Mouse (Mus musculus) erythroblast, embryonic 14.5 days (primary cell): Measurements from ENCODE around the gene Ap3b1. TPM values are rescaled to one million over a fixed set of nuclear protein-coding genes. Genes with fewer than 3 reads are reported as not detected.
"Not testable (repeated sequence)": the region's sequence is repeated elsewhere in the genome, so short reads cannot be mapped to it uniquely, and the experiment has no call there.

Experiments used
- H3K27me3 ChIP-seq: 2 replicates; pipeline ENCODE4 v1.6.1; 2012; ENCODE audit warnings: inconsistent platforms; ENCODE audit not compliant: control insufficient read depth
- H3K36me3 ChIP-seq: 2 replicates; pipeline ENCODE4 v1.6.1; 2012; ENCODE audit warnings: mild to moderate bottlenecking, inconsistent platforms; ENCODE audit not compliant: control insufficient read depth
- H3K4me1 ChIP-seq: 2 replicates; pipeline ENCODE4 v1.6.1; 2012; ENCODE audit warnings: inconsistent platforms; ENCODE audit not compliant: control insufficient read depth
- H3K4me3 ChIP-seq: replicated peaks from 2 replicates; pipeline ENCODE3; 2012; ENCODE audit warnings: moderate library complexity, mild to moderate bottlenecking, inconsistent platforms
- H3K9me3 ChIP-seq: 2 replicates; pipeline ENCODE4 v1.6.1; 2012; ENCODE audit warnings: low read length, inconsistent platforms, mixed read lengths; ENCODE audit not compliant: control insufficient read depth
- GATA1 ChIP-seq: IDR thresholded peaks from 2 replicates; pipeline ENCODE4 v1.6.1; 2012; ENCODE audit warnings: low read length, inconsistent platforms, mixed read lengths
- TAL1 ChIP-seq: IDR thresholded peaks from 3 replicates; pipeline ENCODE4 v1.6.1; 2012; ENCODE audit warnings: low read length, inconsistent platforms, mixed read lengths
- polyA plus RNA-seq: library from polyadenylated mRNA; stranded (reverse); fragments of >175 nt; gene quantifications from 2 replicates; pipeline ENCODE4 v1.2.3, GENCODE M21; 2012

The Ap3b1 gene
- polyA plus RNA-seq, 1 experiment: 0.87 TPM

GRCm38 (mm10) chr13:94343192-94343591, 15.6 kb upstream of the Ap3b1 start:
- H3K4me1 ChIP-seq: no peaks in the 10 kb centered on the region
- no peak for TF ChIP-seq TAL1
- no peak for TF ChIP-seq GATA1
- no peaks in the 10 kb centered on the region for H3K36me3 ChIP-seq
- no peak overlapping the region for H3K4me3 ChIP-seq
- H3K9me3 ChIP-seq: no peaks in the 10 kb centered on the region
- H3K27me3 ChIP-seq: no peaks in the 10 kb centered on the region

- not testable (repeated sequence) for H3K4me1 ChIP-seq, H3K4me3 ChIP-seq, H3K9me3 ChIP-seq, H3K27me3 ChIP-seq, H3K36me3 ChIP-seq
These were observed 14.2 kb upstream of the Ap3b1 start for GRCm38 (mm10) chr13:94344600-94344999.

- no peak overlapping the region for H3K4me3 ChIP-seq
- no peaks in the 10 kb centered on the region for H3K36me3 ChIP-seq
- H3K27me3 ChIP-seq: no peaks in the 10 kb centered on the region
- H3K9me3 ChIP-seq: no peaks in the 10 kb centered on the region; the same call in 1 of the 2 replicates
- no peak for TF ChIP-seq GATA1
- no peak for TF ChIP-seq TAL1
- H3K4me1 ChIP-seq: peaks cover 16% of the 10 kb centered on the region
These were observed 4.2 kb upstream of the Ap3b1 start for GRCm38 (mm10) chr13:94354584-94354983.

- no peaks in the 10 kb centered on the region for H3K27me3 ChIP-seq
- H3K36me3 ChIP-seq: peaks cover 5% of the 10 kb centered on the region
- TF ChIP-seq TAL1 (no peak), GATA1 (no peak)
- peaks cover 28% of the 10 kb centered on the region for H3K4me1 ChIP-seq
- H3K4me3 ChIP-seq: peak overlapping the region; percentile 97
- no peaks in the 10 kb centered on the region; the same call in 1 of the 2 replicates for H3K9me3 ChIP-seq
These were observed 709 bp upstream of the Ap3b1 start for GRCm38 (mm10) chr13:94358101-94358400.

- Histone ChIP-seq H3K4me3 (peak overlapping the region; percentile 97), H3K4me1 (peaks cover 32% of the 10 kb centered on the region), H3K36me3 (peaks cover 10% of the 10 kb centered on the region), H3K9me3 (no peaks in the 10 kb centered on the region; the same call in 1 of the 2 replicates), H3K27me3 (no peaks in the 10 kb centered on the region)
- TF ChIP-seq TAL1 (no peak), GATA1 (no peak)
These were observed 641 bp downstream of the Ap3b1 start for GRCm38 (mm10) chr13:94359282-94359920.

GRCm38 (mm10) chr13:94361013-94361580, 2.3 kb downstream of the Ap3b1 start:
- Histone ChIP-seq H3K36me3 (peaks cover 17% of the 10 kb centered on the region), H3K4me1 (peaks cover 46% of the 10 kb centered on the region)
- not testable (repeated sequence) for H3K9me3 ChIP-seq, H3K27me3 ChIP-seq, H3K4me3 ChIP-seq

- Histone ChIP-seq H3K4me1 (peaks cover 32% of the 10 kb centered on the region), H3K27me3 (no peaks in the 10 kb centered on the region), H3K36me3 (peaks cover 29% of the 10 kb centered on the region), H3K4me3 (no peak overlapping the region), H3K9me3 (no peaks in the 10 kb centered on the region)
- no peak for TF ChIP-seq GATA1
- TF ChIP-seq TAL1: no peak
These were observed 5.6 kb downstream of the Ap3b1 start for GRCm38 (mm10) chr13:94364336-94364735.

GRCm38 (mm10) chr13:94365108-94365907, 6.5 kb downstream of the Ap3b1 start:
- TF ChIP-seq GATA1: no peak
- TF ChIP-seq TAL1: no peak
- no peaks in the 10 kb centered on the region for H3K9me3 ChIP-seq
- H3K4me3 ChIP-seq: no peak overlapping the region
- H3K36me3 ChIP-seq: peaks cover 35% of the 10 kb centered on the region
- H3K4me1 ChIP-seq: peaks cover 26% of the 10 kb centered on the region
- H3K27me3 ChIP-seq: no peaks in the 10 kb centered on the region

- Histone ChIP-seq H3K36me3 (peaks cover 44% of the 10 kb centered on the region), H3K4me1 (peaks cover 18% of the 10 kb centered on the region), H3K27me3 (no peaks in the 10 kb centered on the region), H3K4me3 (no peak overlapping the region), H3K9me3 (no peaks in the 10 kb centered on the region)
- no peak for TF ChIP-seq TAL1
- TF ChIP-seq GATA1: no peak
These were observed 9.1 kb downstream of the Ap3b1 start for GRCm38 (mm10) chr13:94367869-94368268.
